Mouse (Mus musculus) thymus, adult 2 months (tissue): Measurements from ENCODE around the gene Hcn1.

Source experiments
- CTCF ChIP-seq: fragments of 200-500 bp; IDR thresholded peaks from 2 replicates; pipeline ENCODE4 v1.5.1; 2012; ENCODE audit warnings: mild to moderate bottlenecking, control low read depth, low read length, moderate library complexity, borderline replicate concordance; ENCODE audit not compliant: control insufficient read depth, poor library complexity, insufficient read depth; ENCODE audit errors: extremely low read depth
- POLR2A ChIP-seq: fragments of 200-500 bp; IDR thresholded peaks from 2 replicates; pipeline ENCODE4 v1.6.1; 2012; ENCODE audit warnings: mild to moderate bottlenecking, low read length, control low read depth, moderate library complexity; ENCODE audit not compliant: control insufficient read depth, poor library complexity, insufficient read depth; ENCODE audit errors: extremely low read depth

GRCm38 (mm10) chr13:117848757-117849156 is 246.6 kb downstream of the Hcn1 start:
- no peak for TF ChIP-seq CTCF
- TF ChIP-seq POLR2A, result no peak
